In genomic region chr6:118071416-118071815, GRCm38 (mm10) we compare ENCODE assay signal across 21 mouse cellular contexts.
DNase-seq lines count a peak whose midpoint lies in the region; ATAC-seq and TF ChIP-seq lines count a peak whose summit lies in the region.
"Had no signal": no experiment of that assay in that cellular context is flagged by ENCODE, and none has a peak within 500 bp of the region (broad histone marks: within the 10 kb centered on the region; RNA-seq: fewer than 3 reads in every experiment).

No protein-coding gene starts in this region.

- TF ChIP-seq CTCF in layer of hippocampus, adult 2 months (conservative IDR thresholded peaks at IDR 0.05), result 0 out of 2 replicates have a peak, but pooled peaks have one; percentile 14

- H3K9me3 ChIP-seq in liver, embryonic 12.5 days (replicated peaks), result no peaks in the 10 kb centered on the region
- H3K9me3 ChIP-seq: embryonic facial prominence, embryonic 15.5 days; forebrain, embryonic 10.5 days; forebrain, embryonic 15.5 days; heart, embryonic 10.5 days; hindbrain, embryonic 12.5 days had no signal

- no peak overlapping the region for H3K4me2 ChIP-seq in liver, embryonic 12.5 days
- H3K4me2 ChIP-seq: embryonic facial prominence, embryonic 15.5 days; forebrain, embryonic 15.5 days; hindbrain, embryonic 12.5 days had no signal

- H3K4me3 ChIP-seq in layer of hippocampus, adult 2 months, result no peak overlapping the region
- H3K4me3 ChIP-seq in liver, embryonic 12.5 days, result no peak overlapping the region
- H3K4me3 ChIP-seq: embryonic facial prominence, embryonic 15.5 days; erythroblast, embryonic 14.5 days; forebrain, embryonic 10.5 days; forebrain, embryonic 15.5 days; heart, embryonic 10.5 days; hindbrain, embryonic 12.5 days had no signal

- no peaks in the 10 kb centered on the region for H3K36me3 ChIP-seq in liver, embryonic 12.5 days
- H3K36me3 ChIP-seq: embryonic facial prominence, embryonic 15.5 days; forebrain, embryonic 10.5 days; forebrain, embryonic 15.5 days; heart, embryonic 10.5 days; hindbrain, embryonic 12.5 days had no signal

- peaks cover 3% of the 10 kb centered on the region; the same call in 1 of the 2 replicates for H3K4me1 ChIP-seq in liver, embryonic 12.5 days

- H3K27me3 ChIP-seq in liver, embryonic 12.5 days (replicated peaks), result peaks cover 21% of the 10 kb centered on the region
- H3K27me3 ChIP-seq: forebrain, embryonic 15.5 days had no signal

- WGBS in liver, embryonic 12.5 days (ENCODE audit: insufficient replicate concordance), result 60% methylated on average over 3 of the region's 3 CpGs

- H3K9ac ChIP-seq in liver, embryonic 12.5 days, result no peak overlapping the region
- H3K9ac ChIP-seq: embryonic facial prominence, embryonic 15.5 days; forebrain, embryonic 15.5 days; hindbrain, embryonic 12.5 days had no signal

- H3K27ac ChIP-seq in layer of hippocampus, adult 2 months, result peak overlapping the region; percentile 88
- H3K27ac ChIP-seq in liver, embryonic 12.5 days, result no peak overlapping the region
- H3K27ac ChIP-seq: embryonic facial prominence, embryonic 15.5 days; forebrain, embryonic 10.5 days; heart, embryonic 10.5 days; hindbrain, embryonic 12.5 days had no signal

- peak; percentile 68 for DNase-seq in cerebellum, adult 9-11 months
- no peak for DNase-seq in cerebellum, postnatal 36 days
- no peak for DNase-seq in layer of hippocampus, adult 2 months (ENCODE audit: low spot score in 2 of 2)
- DNase-seq in layer of hippocampus, adult 11-12 months (ENCODE audit: low spot score), result no peak
- peak; percentile 38 to 55 for DNase-seq in cerebellum, postnatal 25 days
- DNase-seq: adrenal gland, adult 2 months; adrenal gland, postnatal 25 days; embryo, embryonic 11 days; gastrocnemius, postnatal 10 days; heart, adult 18-20 months; heart, postnatal 10 days; heart, postnatal 4 days had no signal

- no peak for ATAC-seq in liver, embryonic 12.5 days
- ATAC-seq: inflammation-experienced regulatory T-cells, adult 6 months; intestine, postnatal 0 days had no signal

Comparison
In these comparisons a context has a peak if more than half of its experiments do, and no peak if none do; other contexts are left out.
1. DNase-seq: peak in cerebellum, adult 9-11 months (single experiment) and cerebellum, postnatal 25 days (2 of 2); none in cerebellum, postnatal 36 days (0 of 2), layer of hippocampus, adult 2 months (0 of 2) and layer of hippocampus, adult 11-12 months (single experiment).